Mouse (Mus musculus) gastrocnemius, postnatal 4 days (tissue): ENCODE results near the gene Armcx5. TPM values are rescaled to one million over a fixed set of nuclear protein-coding genes. Genes with fewer than 3 reads are reported as not detected.

Source experiments
- microRNA-seq: library from miRNA; unstranded; fragments of <30 nt; microRNA quantifications from one replicate; pipeline ENCODE4 v1.2.0, GENCODE M21; 2021
- total RNA-seq, 2 experiments: library from RNA; stranded (reverse); gene quantifications; 2 replicates each; pipeline ENCODE4 v1.2.3; 2021

Armcx5 gene
- total RNA-seq, 2 experiments from 2014 or later: 9.1 to 9.7 TPM

Small RNA genes within 50 kb of the gene (microRNA-seq; reads per million reads assigned to microRNA genes)
- gene Mir1970 (not detected), gene Mir7646 (not detected)

Other genes with a start within 250 kb of the Armcx5 start
- not detected for gene AV320801, start 248.1 kb upstream of the Armcx5 start, total RNA-seq
- under 1 TPM in 1 of 2 experiments, not detected in 1; 0.67 TPM for gene Nxf7, start 144.0 kb upstream of the Armcx5 start, total RNA-seq
- gene Prame, start 115.0 kb upstream of the Armcx5 start, total RNA-seq: not detected
- gene Tcp11x2, start 48.9 kb upstream of the Armcx5 start, total RNA-seq: not detected
- gene Tmsb15a, start 17.5 kb upstream of the Armcx5 start, total RNA-seq: not detected
- gene Gprasp1, start within 50 bp of the Armcx5 start, total RNA-seq: 10 to 100 TPM; 58.5 to 68.3 TPM
- 10 to 100 TPM; 33.0 to 40.2 TPM for gene Bhlhb9, start 54.9 kb downstream of the Armcx5 start, total RNA-seq
- gene Gprasp2, start 96.3 kb downstream of the Armcx5 start, total RNA-seq: 10 to 100 TPM; 16.4 to 21.1 TPM